Mouse (Mus musculus) forebrain, embryonic 11.5 days (tissue): ENCODE data around the gene N4bp3. TPM values are rescaled to one million over a fixed set of nuclear protein-coding genes. Genes with fewer than 3 reads are reported as not detected.

Source experiments
- ATAC-seq: fragments of 200-750 bp; cut with Nextera tagmentation; replicated peaks from 2 replicates; pipeline ENCODE4 v1.8.0; 2017; ENCODE audit warnings: moderate TSS enrichment; ENCODE audit not compliant: low FRiP score
- DNase-seq: peaks from one replicate; pipeline ENCODE4 v3.0.0-alpha.2; 2017; ENCODE audit warnings: low spot score
- H3K27ac ChIP-seq: fragments of 300-500 bp; sonication (generic); 2 replicates; pipeline ENCODE4 v1.5.1; 2014; ENCODE audit warnings: low read depth, low read length
- H3K27me3 ChIP-seq: fragments of 300-500 bp; sonication (generic); 2 replicates; pipeline ENCODE4 v1.6.1; 2014; ENCODE audit warnings: mild to moderate bottlenecking, low read length, mixed read lengths; ENCODE audit not compliant: control insufficient read depth, insufficient read depth
- H3K36me3 ChIP-seq: fragments of 300-500 bp; sonication (generic); 2 replicates; pipeline ENCODE4 v1.6.1; 2014; ENCODE audit warnings: mild to moderate bottlenecking, low read length, moderate library complexity, mixed read lengths; ENCODE audit not compliant: control insufficient read depth, insufficient read depth
- H3K4me1 ChIP-seq: fragments of 300-500 bp; sonication (generic); replicated peaks from 2 replicates; pipeline ENCODE4 v1.6.1; 2014; ENCODE audit warnings: low read length, mixed read lengths; ENCODE audit not compliant: control insufficient read depth, insufficient read depth
- H3K4me2 ChIP-seq: fragments of 300-500 bp; sonication (generic); 2 replicates; pipeline ENCODE4 v1.6.1; 2014; ENCODE audit warnings: low read depth, mild to moderate bottlenecking, low read length, moderate library complexity, mixed read lengths; ENCODE audit not compliant: severe bottlenecking
- H3K4me3 ChIP-seq: fragments of 300-500 bp; sonication (generic); 2 replicates; pipeline ENCODE4 v1.5.1; 2014; ENCODE audit warnings: low read depth, low read length
- H3K9ac ChIP-seq: fragments of 300-500 bp; sonication (generic); 2 replicates; pipeline ENCODE4 v1.6.1; 2014; ENCODE audit warnings: low read length
- H3K9me3 ChIP-seq: fragments of 300-500 bp; sonication (generic); 2 replicates; pipeline ENCODE4 v1.6.1; 2016; ENCODE audit warnings: low read length, mixed read lengths; ENCODE audit not compliant: control insufficient read depth
- WGBS: fragments of 180-500 bp; shearing (Covaris S2); extraction: QIAGEN DNeasy Blood & Tissue Kit; methylation state at CpG from one replicate; pipeline ENCODE4 v1.1.7; 2014; 5-methylcytosine and 5-hydroxymethylcytosine counted together
- polyA plus RNA-seq: library from polyadenylated mRNA; unstranded; fragments of >200 nt; fragmentation: Nextera tagmentation; extraction: Ambion mirVana; gene quantifications from 2 replicates; pipeline ENCODE4 v1.2.1, GENCODE M21; 2014

N4bp3 gene
- polyA plus RNA-seq, 1 experiment from 2014 or later: 11.3 TPM

DNA sequence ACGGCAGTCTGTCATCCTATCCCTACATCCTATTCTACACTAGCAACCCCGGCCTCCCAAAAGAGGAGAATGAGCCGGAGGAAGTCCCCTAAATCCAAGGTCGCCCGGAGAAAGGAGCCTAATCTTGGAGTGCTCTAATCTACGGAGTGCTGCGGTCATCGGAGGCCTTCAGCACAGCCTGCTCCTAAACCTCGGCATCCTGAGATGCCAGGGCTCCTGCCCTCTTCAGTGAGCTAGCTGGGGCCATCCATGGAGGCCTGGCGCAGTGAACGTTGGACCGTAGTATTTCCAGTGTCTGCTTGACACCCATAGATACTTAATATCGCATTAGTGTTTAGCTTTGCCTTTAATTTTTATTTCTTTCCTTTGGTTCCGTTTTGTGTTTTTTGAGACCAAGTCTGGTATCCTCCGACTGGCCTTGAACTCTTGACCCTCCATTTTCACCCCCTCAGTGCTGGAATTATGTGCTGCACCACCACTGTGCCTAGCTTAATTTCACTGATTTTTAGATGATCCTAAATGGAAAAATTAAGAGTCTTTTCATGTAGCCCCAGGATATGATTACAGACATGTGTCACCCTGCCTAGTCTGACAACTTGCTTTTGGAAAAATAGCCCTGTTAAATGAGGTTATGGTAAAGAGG is 43.4 kb downstream of the N4bp3 start:
- Histone ChIP-seq H3K9me3 (no peaks in the 10 kb centered on the region), H3K4me1 (peaks cover 12% of the 10 kb centered on the region; the same call in 1 of the 2 replicates), H3K36me3 (peaks cover 26% of the 10 kb centered on the region), H3K4me3 (peak overlapping the region; percentile 98), H3K4me2 (peak overlapping the region; percentile 60), H3K27ac (peak overlapping the region; percentile 82), H3K9ac (peak overlapping the region; percentile 100), H3K27me3 (no peaks in the 10 kb centered on the region)
- DNase-seq (no peak), ATAC-seq (peak; percentile 63)
- 14% methylated on average over 15 of the region's 15 CpGs for WGBS

DNA sequence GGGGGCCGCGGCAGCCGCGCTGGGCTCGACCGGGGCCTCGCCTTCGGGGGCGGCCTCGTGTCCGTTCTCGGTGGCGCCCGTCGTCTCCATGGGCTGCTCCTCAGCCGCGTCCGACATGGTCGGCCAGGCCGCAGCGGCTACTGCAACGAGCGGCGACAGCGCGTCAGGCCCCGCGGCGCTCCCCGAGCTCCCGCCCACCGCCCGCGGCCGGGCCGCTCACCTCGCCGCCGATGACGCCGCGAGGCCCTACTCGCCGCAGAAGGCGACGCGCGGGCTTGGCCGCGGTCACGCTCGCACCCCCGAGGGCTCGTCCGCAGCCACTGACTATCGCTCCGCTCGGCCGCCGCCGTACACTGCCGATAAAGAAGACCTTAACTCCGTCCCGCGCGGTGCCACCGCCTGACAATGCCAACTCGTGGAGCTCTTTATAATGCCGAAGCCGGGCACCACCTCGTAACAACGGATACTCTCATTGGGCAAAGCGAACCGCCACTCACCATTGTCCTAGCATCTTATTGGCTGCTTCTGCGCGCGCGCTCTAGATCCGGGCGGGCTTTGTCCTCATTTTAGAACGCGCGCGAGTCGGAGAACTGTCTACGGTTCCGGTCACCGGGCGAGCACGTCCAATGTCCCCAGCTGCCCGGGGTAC is 44.1 kb downstream of the N4bp3 start, which contains the start of gene Hnrnpab:
Gene Hnrnpab, minus strand, starts transcription at position 401 of the 649 bp plus-strand sequence.
- no peaks in the 10 kb centered on the region for H3K9me3 ChIP-seq
- DNase-seq: peak; percentile 98
- H3K27me3 ChIP-seq: no peaks in the 10 kb centered on the region
- H3K4me3 ChIP-seq: peak within 1 kb of the TSS; percentile 98
- peaks cover 33% of the 10 kb centered on the region for H3K36me3 ChIP-seq
- WGBS: under 1% methylated on average over 91 of the region's 91 CpGs
- peak; percentile 96 for ATAC-seq
- H3K4me1 ChIP-seq: peaks cover 13% of the 10 kb centered on the region; the same call in 1 of the 2 replicates
- H3K27ac ChIP-seq: peak within 1 kb of the TSS; percentile 91
- peak within 1 kb of the TSS; percentile 100 for H3K9ac ChIP-seq
- H3K4me2 ChIP-seq: peak within 1 kb of the TSS; percentile 94

DNA sequence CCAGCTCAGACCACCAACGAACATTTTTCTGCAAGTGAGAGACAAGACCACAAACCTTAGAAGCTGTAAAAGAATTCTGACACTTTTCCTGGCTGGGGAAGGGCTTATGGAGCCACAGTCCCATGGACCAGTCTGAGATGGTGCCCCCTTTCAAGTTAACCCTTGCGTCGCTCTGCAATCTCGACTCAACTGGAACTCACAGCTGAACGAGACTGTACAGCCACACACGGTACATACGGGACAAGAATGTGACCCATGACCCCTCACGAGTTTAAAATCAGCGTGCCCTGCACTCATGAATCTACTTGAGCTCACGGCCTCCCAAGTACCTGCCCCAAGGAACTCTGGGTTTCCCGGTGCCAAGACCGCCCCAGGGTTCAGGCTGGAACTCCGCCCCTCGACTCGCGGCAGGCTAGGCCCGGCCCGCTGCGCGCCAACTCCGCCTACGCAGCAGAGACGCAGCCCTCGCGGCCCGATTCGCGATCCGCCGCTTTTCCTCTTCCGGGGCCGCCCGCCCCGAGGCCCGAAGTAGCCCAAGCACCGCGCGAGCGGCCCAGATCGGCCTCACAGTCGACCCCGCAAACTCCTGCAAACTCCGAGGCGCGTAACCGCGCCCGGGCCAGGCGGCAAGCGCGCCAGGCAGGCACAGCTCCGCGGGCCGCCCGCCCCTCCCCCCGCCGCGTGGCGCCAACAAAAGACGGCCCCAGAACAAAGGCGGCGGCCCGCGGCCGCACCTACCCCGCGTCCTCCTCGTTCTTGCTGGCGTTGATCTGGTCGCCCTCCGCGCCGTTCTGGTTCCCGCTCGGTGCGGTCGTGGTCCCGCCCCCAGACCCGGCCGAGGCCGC is 44.8 kb downstream of the N4bp3 start:
- DNase-seq (peak; percentile 90), ATAC-seq (peak; percentile 56)
- peak overlapping the region; percentile 94 for H3K4me2 ChIP-seq
- peaks cover 13% of the 10 kb centered on the region; the same call in 1 of the 2 replicates for H3K4me1 ChIP-seq
- WGBS: under 1% methylated on average over 81 of the region's 81 CpGs
- H3K9ac ChIP-seq: peak overlapping the region; percentile 100
- peak overlapping the region; percentile 91 for H3K27ac ChIP-seq
- peaks cover 38% of the 10 kb centered on the region for H3K36me3 ChIP-seq
- peak overlapping the region; percentile 98 for H3K4me3 ChIP-seq
- H3K27me3 ChIP-seq: no peaks in the 10 kb centered on the region
- no peaks in the 10 kb centered on the region for H3K9me3 ChIP-seq

DNA sequence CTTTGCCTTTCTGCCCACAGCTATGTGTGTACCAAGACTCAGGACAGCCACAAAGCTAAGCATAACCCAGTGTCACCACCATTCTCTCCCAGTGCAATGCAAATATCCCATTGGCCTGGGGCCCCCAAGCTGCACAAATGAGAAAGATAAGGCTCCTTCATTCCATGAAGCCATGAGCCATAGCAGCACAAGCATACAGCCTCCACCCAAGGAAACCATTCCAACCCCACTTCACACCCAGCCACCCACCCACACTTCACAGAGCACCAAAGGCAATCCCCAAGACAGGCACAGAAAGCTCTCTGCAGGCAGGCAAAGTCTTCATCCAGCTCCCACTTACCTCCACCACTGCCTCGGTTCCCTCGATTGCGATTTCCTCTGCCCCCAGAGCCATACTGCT is 48.4 kb downstream of the N4bp3 start:
- peaks cover 62% of the 10 kb centered on the region for H3K36me3 ChIP-seq
- no peaks in the 10 kb centered on the region for H3K9me3 ChIP-seq
- no peak for DNase-seq
- no peak overlapping the region for H3K4me2 ChIP-seq
- peaks cover 14% of the 10 kb centered on the region; the same call in 1 of the 2 replicates for H3K4me1 ChIP-seq
- 92% methylated on average over 3 of the region's 3 CpGs for WGBS
- no peak overlapping the region for H3K27ac ChIP-seq
- no peak overlapping the region; the same call in 1 of the 2 replicates for H3K9ac ChIP-seq
- no peak overlapping the region for H3K4me3 ChIP-seq
- no peak for ATAC-seq
- no peaks in the 10 kb centered on the region for H3K27me3 ChIP-seq

DNA sequence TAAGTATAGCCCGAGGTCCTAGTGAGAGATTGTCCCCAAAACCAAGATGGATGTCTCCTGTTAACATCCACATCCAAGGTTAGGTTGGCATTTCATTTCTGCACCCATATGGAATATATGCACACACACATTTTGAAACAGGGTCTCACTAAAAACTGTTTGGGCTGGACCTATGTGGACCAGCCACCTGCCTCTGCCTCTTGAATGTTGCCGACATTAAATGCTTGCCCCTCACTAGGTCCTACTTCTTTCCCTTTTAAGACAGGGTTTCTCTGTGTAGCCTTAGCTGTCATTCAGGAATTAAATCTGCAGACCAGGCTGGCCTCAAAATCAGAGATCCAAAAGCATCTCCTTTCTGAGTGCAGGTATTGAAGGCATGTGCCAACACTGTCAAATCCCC is 53.1 kb downstream of the N4bp3 start:
- Histone ChIP-seq H3K4me2 (no peak overlapping the region), H3K4me1 (peaks cover 6% of the 10 kb centered on the region; the same call in 1 of the 2 replicates), H3K27ac (no peak overlapping the region), H3K9ac (no peak overlapping the region), H3K27me3 (no peaks in the 10 kb centered on the region), H3K36me3 (peaks cover 46% of the 10 kb centered on the region), H3K4me3 (no peak overlapping the region), H3K9me3 (no peaks in the 10 kb centered on the region)
- WGBS: 86% methylated on average over 2 of the region's 2 CpGs
- DNase-seq: no peak
- no peak for ATAC-seq

DNA sequence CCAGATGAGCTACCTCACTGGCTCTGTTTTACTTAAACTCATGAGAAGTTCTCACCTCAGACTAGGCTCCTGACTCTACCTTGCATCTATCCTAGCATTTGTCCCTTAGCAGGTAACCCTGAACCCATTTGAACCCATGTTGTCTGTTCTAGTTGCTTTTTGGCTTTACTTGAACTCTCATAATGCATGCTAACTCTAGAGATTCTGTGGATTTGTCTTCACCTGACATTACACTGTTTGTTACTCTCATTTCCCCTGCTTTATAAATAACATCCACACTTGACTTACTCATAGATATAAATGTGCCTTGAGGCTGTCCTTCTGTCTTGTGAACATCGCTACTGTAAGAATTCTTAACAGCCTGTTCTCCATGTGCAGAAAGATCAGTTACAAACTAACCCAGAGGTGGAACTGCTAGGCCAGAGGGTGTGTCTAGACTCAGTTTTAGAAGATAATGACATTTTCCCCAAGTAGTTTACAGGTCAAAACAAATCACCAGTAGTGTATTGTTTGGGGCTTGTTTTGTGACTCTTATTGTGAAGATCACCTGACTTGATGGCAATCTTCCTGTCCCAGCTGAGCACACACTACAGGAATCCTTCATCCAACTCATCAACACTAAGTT is 55.1 kb downstream of the N4bp3 start:
- 0 out of 2 replicates have a peak, but pooled peaks cover 2% of the 10 kb centered on the region for H3K4me1 ChIP-seq
- 94% methylated on average over 1 of the region's 1 CpGs for WGBS
- no peaks in the 10 kb centered on the region for H3K9me3 ChIP-seq
- H3K4me2 ChIP-seq: no peak overlapping the region
- peaks cover 39% of the 10 kb centered on the region; the same call in 1 of the 2 replicates for H3K36me3 ChIP-seq
- H3K27me3 ChIP-seq: no peaks in the 10 kb centered on the region
- no peak overlapping the region for H3K27ac ChIP-seq
- H3K4me3 ChIP-seq: no peak overlapping the region
- DNase-seq: no peak
- no peak overlapping the region for H3K9ac ChIP-seq
- ATAC-seq: no peak

DNA sequence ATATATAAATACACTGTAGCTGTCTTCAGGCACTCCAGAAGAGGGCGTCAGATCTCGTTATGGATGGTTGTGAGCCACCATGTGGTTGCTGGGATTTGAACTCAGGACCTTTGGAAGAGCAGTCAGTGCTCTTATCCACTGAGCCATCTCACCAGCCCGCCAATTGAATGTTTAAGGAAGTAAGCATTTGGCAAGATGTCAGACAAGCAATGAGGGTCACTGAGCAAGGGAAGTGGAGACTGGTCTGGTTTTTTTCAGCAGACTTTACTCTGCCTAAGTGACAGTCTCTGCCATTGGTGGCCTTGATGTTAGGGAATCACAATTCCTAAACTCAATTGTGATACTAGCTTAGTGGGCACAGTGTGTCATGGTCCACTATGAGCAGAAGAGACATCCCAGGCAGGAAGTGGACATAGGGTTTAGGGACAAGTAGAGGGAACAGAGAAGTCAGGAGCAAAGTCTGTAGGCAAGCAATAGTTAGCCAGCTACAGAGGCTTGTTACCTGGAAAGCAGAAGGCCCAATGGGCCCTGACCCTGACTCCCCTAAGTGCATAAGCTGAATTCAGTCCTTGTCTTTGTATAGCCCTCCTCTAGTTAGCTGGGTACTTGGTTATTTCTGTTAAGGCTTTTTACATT is 55.8 kb downstream of the N4bp3 start:
- no peak for ATAC-seq
- Histone ChIP-seq H3K27me3 (no peaks in the 10 kb centered on the region), H3K4me3 (no peak overlapping the region), H3K27ac (no peak overlapping the region), H3K9ac (no peak overlapping the region), H3K9me3 (no peaks in the 10 kb centered on the region), H3K36me3 (peaks cover 39% of the 10 kb centered on the region), H3K4me2 (no peak overlapping the region), H3K4me1 (0 out of 2 replicates have a peak, but pooled peaks cover 2% of the 10 kb centered on the region)
- 87% methylated on average over 3 of the region's 3 CpGs for WGBS
- DNase-seq: peak; percentile 47

DNA sequence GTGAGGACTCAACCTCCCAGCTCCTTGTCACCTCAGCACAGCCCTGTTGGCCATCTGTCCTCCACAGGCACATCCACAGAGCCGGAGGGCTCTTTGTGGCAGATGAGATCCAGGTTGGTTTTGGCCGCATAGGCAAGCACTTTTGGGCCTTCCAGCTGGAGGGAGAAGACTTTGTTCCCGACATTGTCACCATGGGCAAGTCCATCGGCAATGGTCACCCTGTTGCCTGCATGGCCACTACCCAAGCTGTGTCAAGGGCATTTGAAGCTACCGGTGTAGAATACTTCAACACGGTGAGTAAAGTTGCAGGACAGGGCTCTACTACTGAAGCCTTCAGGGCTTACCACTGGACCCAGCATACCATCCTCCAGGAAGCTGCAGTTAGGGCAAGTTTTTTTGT is 56.8 kb downstream of the N4bp3 start:
- Histone ChIP-seq H3K27me3 (no peaks in the 10 kb centered on the region), H3K4me2 (no peak overlapping the region), H3K27ac (no peak overlapping the region), H3K9ac (no peak overlapping the region), H3K9me3 (no peaks in the 10 kb centered on the region), H3K4me3 (no peak overlapping the region), H3K36me3 (peaks cover 41% of the 10 kb centered on the region), H3K4me1 (no peaks in the 10 kb centered on the region)
- no peak for ATAC-seq
- 94% methylated on average over 6 of the region's 6 CpGs for WGBS
- no peak for DNase-seq
